Comparison of ENCODE assay signal across 10 mouse cellular contexts in the genomic region with DNA sequence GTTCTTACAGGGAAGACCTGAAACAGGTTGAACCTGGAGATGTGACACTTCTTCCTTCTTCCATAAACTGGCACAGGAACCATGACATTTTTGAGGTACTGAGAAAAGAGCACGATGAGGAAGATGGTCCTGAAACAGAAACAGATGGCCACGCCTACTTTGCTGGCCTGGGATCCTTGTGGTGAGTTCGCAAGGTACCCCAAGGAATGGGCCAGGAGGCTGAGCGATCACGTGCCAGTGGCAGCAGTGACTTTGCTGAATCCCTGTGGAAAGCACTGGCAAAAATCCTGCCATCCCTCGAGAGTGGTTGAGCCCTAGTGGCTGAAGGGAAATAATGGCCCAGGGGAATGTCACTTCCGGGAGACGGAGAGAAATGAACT. TPM values are rescaled to one million over a fixed set of nuclear protein-coding genes. Genes with fewer than 3 reads are reported as not detected.
A peak's percentile ranks its signal among the peaks of the same experiment; 100 is the strongest.
DNase-seq lines count a peak whose midpoint lies in the region; ATAC-seq lines count a peak whose summit lies in the region.
"Had no signal": no experiment of that assay in that cellular context is flagged by ENCODE, and none has a peak within 500 bp of the region (broad histone marks: within the 10 kb centered on the region; RNA-seq: fewer than 3 reads in every experiment).

No protein-coding gene starts in this region.

- peak overlapping the region; percentile 46 for H3K4me3 ChIP-seq in heart, embryonic 10.5 days
- peak overlapping the region; percentile 36 for H3K4me3 ChIP-seq in hindbrain, embryonic 10.5 days

- no peak for DNase-seq in heart, embryonic 10.5 days (ENCODE audit: low spot score)
- no peak for DNase-seq in heart, adult 8-10 months (ENCODE audit: low spot score)
- peak; percentile 26 for DNase-seq in ES-CJ7 (ENCODE audit: low read depth, low spot score)
- no peak for DNase-seq in hindbrain, embryonic 10.5 days (ENCODE audit: low spot score)
- DNase-seq in cerebellum, adult 8-10 months: no peak
- no peak for DNase-seq in ovary, postnatal 36 days (ENCODE audit: low spot score)

- no peaks in the 10 kb centered on the region for H3K9me3 ChIP-seq in heart, embryonic 10.5 days
- H3K9me3 ChIP-seq in hindbrain, embryonic 10.5 days: no peaks in the 10 kb centered on the region

- ATAC-seq in megakaryocyte, adult 5-6 weeks (ENCODE audit: poor library complexity, severe bottlenecking): peak; percentile 41
- no peak for ATAC-seq in frontal cortex, adult (ENCODE audit: low TSS enrichment)

- peaks cover 13% of the 10 kb centered on the region for H3K4me1 ChIP-seq in heart, embryonic 10.5 days
- H3K4me1 ChIP-seq in hindbrain, embryonic 10.5 days (replicated peaks): peaks cover 15% of the 10 kb centered on the region

- no peak overlapping the region for H3K27ac ChIP-seq in heart, embryonic 10.5 days
- no peak overlapping the region for H3K27ac ChIP-seq in hindbrain, embryonic 10.5 days

- 36% methylated on average over 8 of the region's 8 CpGs for WGBS in heart, embryonic 10.5 days
- WGBS in hindbrain, embryonic 10.5 days: 40% methylated on average over 8 of the region's 8 CpGs

- H3K36me3 ChIP-seq in heart, embryonic 10.5 days: no peaks in the 10 kb centered on the region
- no peaks in the 10 kb centered on the region for H3K36me3 ChIP-seq in hindbrain, embryonic 10.5 days

- peaks cover 3% of the 10 kb centered on the region; the same call in 1 of the 2 replicates for H3K27me3 ChIP-seq in heart, embryonic 10.5 days (ENCODE audit: insufficient read depth, poor library complexity, severe bottlenecking)
- H3K27me3 ChIP-seq in hindbrain, embryonic 10.5 days (ENCODE audit: insufficient read depth, poor library complexity, severe bottlenecking): no peaks in the 10 kb centered on the region

RNA-seq across cellular contexts. Expression of a gene that starts 32.4 kb away (rescaled TPM):
- polyA plus RNA-seq in heart, embryonic 10.5 days (2016; fragmentation: Nextera tagmentation; extraction: Ambion mirVana): 0.12 and 0.41 TPM in 2 replicates
- under 1 TPM in 2 of 4 experiments, not detected in 2; 0.31 to 0.32 TPM for total RNA-seq in heart, adult 8-10 months (2022)
- polyA plus RNA-seq in hindbrain, embryonic 10.5 days (2016; fragmentation: Nextera tagmentation; extraction: Ambion mirVana): 0.29 and 0.37 TPM in 2 replicates
- total RNA-seq in megakaryocyte, adult 5-6 weeks (2015): 0.36 TPM in 1 of 2 replicates, not detected in the other
- total RNA-seq in megakaryocyte, adult 5-6 weeks (2017): 0.11 and 0.73 TPM in 2 replicates

RNA-seq across cellular contexts. Expression of a gene that starts 35.9 kb away (rescaled TPM):
- polyA plus RNA-seq in heart, embryonic 10.5 days (2016; fragmentation: Nextera tagmentation; extraction: Ambion mirVana): not detected in 2 replicates
- not detected for total RNA-seq in heart, adult 8-10 months (2022)
- polyA plus RNA-seq in hindbrain, embryonic 10.5 days (2016; fragmentation: Nextera tagmentation; extraction: Ambion mirVana): not detected in 2 replicates
- not detected in 2 replicates for total RNA-seq in megakaryocyte, adult 5-6 weeks (2015)
- total RNA-seq in megakaryocyte, adult 5-6 weeks (2017): not detected in 2 replicates
- total RNA-seq: adrenal gland, adult 2 months; neutrophil, adult 5-6 weeks had no signal
- polyA plus RNA-seq: adrenal gland, adult 2 months had no signal

RNA-seq across cellular contexts. Expression of a gene that starts 45.2 kb away (rescaled TPM):
- 12.6 and 13.0 TPM in 2 replicates for polyA plus RNA-seq in heart, embryonic 10.5 days (2016; fragmentation: Nextera tagmentation; extraction: Ambion mirVana)
- total RNA-seq in heart, adult 8-10 months (2022): 10 to 100 TPM; 11.6 to 15.9 (median 13.3) TPM
- 13.5 and 14.3 TPM in 2 replicates for polyA plus RNA-seq in hindbrain, embryonic 10.5 days (2016; fragmentation: Nextera tagmentation; extraction: Ambion mirVana)
- total RNA-seq in megakaryocyte, adult 5-6 weeks (2015): 4.2 and 7.6 TPM in 2 replicates
- total RNA-seq in megakaryocyte, adult 5-6 weeks (2017): 19.6 and 27.5 TPM in 2 replicates
